Mouse (Mus musculus) stomach, postnatal 0 days (tissue): Measurements from ENCODE around the gene Fgfr2.

Source experiments
- CTCF ChIP-seq: IDR thresholded peaks from 2 replicates; pipeline ENCODE4 v1.5.1; 2016; ENCODE audit warnings: antibody characterized with exemption, low read depth, mild to moderate bottlenecking, moderate library complexity
- EP300 ChIP-seq: optimal IDR thresholded peaks from 2 replicates; pipeline ENCODE3; 2016; ENCODE audit warnings: antibody characterized with exemption

DNA sequence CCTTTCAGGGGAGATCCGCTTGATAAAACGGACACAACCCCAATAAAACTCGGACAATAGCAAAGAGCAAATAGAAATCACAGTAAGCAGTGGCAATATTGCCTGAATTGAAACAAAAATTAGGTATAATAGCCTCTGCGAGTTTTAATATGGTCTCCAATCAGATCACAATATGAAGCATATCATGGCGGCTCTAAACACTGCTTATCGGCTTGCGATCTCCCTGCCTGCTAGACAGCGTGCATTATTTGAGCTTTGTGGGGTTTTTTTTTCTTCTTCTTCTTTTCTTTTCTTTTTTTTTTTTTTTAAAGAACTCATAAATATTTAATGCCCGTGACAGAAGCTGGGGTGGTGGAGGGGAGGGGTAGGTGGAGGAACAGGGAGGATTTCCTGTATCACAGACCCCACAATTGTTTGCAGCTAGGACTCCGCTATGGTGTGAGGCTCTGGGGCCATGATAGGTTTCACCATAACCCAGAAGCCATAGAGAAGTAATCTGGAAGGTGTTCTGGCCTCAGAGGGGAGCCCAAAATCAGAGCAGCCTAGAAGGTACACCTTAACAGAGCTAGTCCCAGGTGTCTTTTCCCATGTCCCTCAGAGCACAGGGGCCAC lies 1334.4 kb downstream of the Fgfr2 start:
- no peak for TF ChIP-seq CTCF
- TF ChIP-seq EP300: no peak
